Mouse (Mus musculus) layer of hippocampus, adult 2 months (tissue): ENCODE data around the gene Steap2. TPM values are rescaled to one million over a fixed set of nuclear protein-coding genes. Genes with fewer than 3 reads are reported as not detected.

Experiments
- DNase-seq, 2 experiments: peaks; one replicate each; pipeline ENCODE4 v3.0.0; 2022; ENCODE audit warnings: low spot score in 2 of 2
- H3K27ac ChIP-seq: fragments of 200-600 bp; 2 replicates; pipeline ENCODE4 v1.8.1; 2022
- H3K4me3 ChIP-seq: fragments of 200-600 bp; 2 replicates; pipeline ENCODE4 v1.8.1; 2022; ENCODE audit warnings: mild to moderate bottlenecking
- CTCF ChIP-seq: fragments of 200-600 bp; conservative IDR thresholded peaks from 2 replicates; pipeline ENCODE4 v1.8.1; 2022; ENCODE audit warnings: antibody characterized with exemption, mild to moderate bottlenecking, moderate library complexity
- long read RNA-seq, 2 experiments: library from polyadenylated mRNA; stranded (forward); transcript quantifications; one replicate each; pipeline ENCODE4 v2.0.0; 2021; ENCODE audit warnings: borderline mapping rate in 2 of 2
- total RNA-seq, 2 experiments: library from RNA; stranded (reverse); gene quantifications; 2 replicates each; pipeline ENCODE4 v1.2.3; 2021

Gene Steap2
- 1 to 10 TPM; 5.3 to 7.1 TPM for total RNA-seq
- long read RNA-seq, experiment 1, partial matches to known transcripts, result 0 of 2 reads
- long read RNA-seq, experiment 1, other reads (novel, unspliced or antisense), result 2 of 2 reads
- long read RNA-seq, experiment 2, full-length matches to known transcripts, result 3 of 10 reads
- long read RNA-seq, experiment 2, partial matches to known transcripts, result 1 of 10 reads
- long read RNA-seq, experiment 2, other reads (novel, unspliced or antisense), result 6 of 10 reads

GRCm38 (mm10) chr5:5693956-5694653 is at the start of gene Steap2:
TSS of gene Steap2 (minus strand) at chr5:5694578.
- TF ChIP-seq CTCF, result no peak
- peak; percentile 8 to 11 for DNase-seq
- Histone ChIP-seq H3K27ac (peak within 1 kb of the TSS; percentile 43; the same call in 1 of the 2 replicates), H3K4me3 (peak within 1 kb of the TSS; percentile 63)

GRCm38 (mm10) chr5:5734445-5734844 is 40.1 kb upstream of the Steap2 start:
- no peak overlapping the region for H3K4me3 ChIP-seq

GRCm38 (mm10) chr5:5732858-5733257 is 38.5 kb upstream of the Steap2 start:
- TF ChIP-seq CTCF, result no peak
- H3K27ac ChIP-seq, result no peak overlapping the region
- H3K4me3 ChIP-seq, result no peak overlapping the region
- no peak for DNase-seq

More at GRCm38 (mm10) chr5:5734445-5734844, 40.1 kb upstream of the Steap2 start:
- no peak for TF ChIP-seq CTCF
- no peak overlapping the region for H3K27ac ChIP-seq
- no peak for DNase-seq

- Histone ChIP-seq H3K4me3 (no peak overlapping the region), H3K27ac (no peak overlapping the region)
- TF ChIP-seq CTCF, result no peak
- DNase-seq, result no peak
Observed at GRCm38 (mm10) chr5:5732208-5732607, 37.8 kb upstream of the Steap2 start.

- TF ChIP-seq CTCF, result no peak
- H3K4me3 ChIP-seq, result no peak overlapping the region
- H3K27ac ChIP-seq, result no peak overlapping the region
- DNase-seq, result no peak
Observed at GRCm38 (mm10) chr5:5729904-5730303, 35.5 kb upstream of the Steap2 start.

- no peak for TF ChIP-seq CTCF
- Histone ChIP-seq H3K4me3 (no peak overlapping the region), H3K27ac (no peak overlapping the region)
- no peak for DNase-seq
Observed at GRCm38 (mm10) chr5:5722217-5722616, 27.8 kb upstream of the Steap2 start.

- Histone ChIP-seq H3K4me3 (no peak overlapping the region), H3K27ac (no peak overlapping the region)
- no peak for DNase-seq
- TF ChIP-seq CTCF, result no peak
Observed at GRCm38 (mm10) chr5:5711032-5711431, 16.7 kb upstream of the Steap2 start.

GRCm38 (mm10) chr5:5707341-5708278 is 13.2 kb upstream of the Steap2 start:
- DNase-seq, result no peak
- no peak overlapping the region for H3K4me3 ChIP-seq
- TF ChIP-seq CTCF, result no peak
- H3K27ac ChIP-seq, result no peak overlapping the region

GRCm38 (mm10) chr5:5705019-5705418 is 10.6 kb upstream of the Steap2 start:
- TF ChIP-seq CTCF, result no peak
- H3K27ac ChIP-seq, result no peak overlapping the region
- DNase-seq, result no peak
- H3K4me3 ChIP-seq, result no peak overlapping the region

- TF ChIP-seq CTCF, result no peak
- H3K4me3 ChIP-seq, result no peak overlapping the region
- H3K27ac ChIP-seq, result no peak overlapping the region
- no peak for DNase-seq
Observed at GRCm38 (mm10) chr5:5700386-5700785, 6.0 kb upstream of the Steap2 start.

- no peak for TF ChIP-seq CTCF
- DNase-seq, result no peak
- Histone ChIP-seq H3K27ac (no peak overlapping the region), H3K4me3 (no peak overlapping the region)
Observed at GRCm38 (mm10) chr5:5698830-5699229, 4.5 kb upstream of the Steap2 start.

- H3K4me3 ChIP-seq, result no peak overlapping the region
- H3K27ac ChIP-seq, result no peak overlapping the region
- TF ChIP-seq CTCF, result no peak
- DNase-seq, result no peak
Observed at GRCm38 (mm10) chr5:5695401-5695942, 1.1 kb upstream of the Steap2 start.

- Histone ChIP-seq H3K27ac (peak overlapping the region; percentile 43; the same call in 1 of the 2 replicates), H3K4me3 (peak overlapping the region; percentile 63)
- TF ChIP-seq CTCF, result no peak
- DNase-seq, result no peak
Observed at GRCm38 (mm10) chr5:5693541-5693955, 830 bp downstream of the Steap2 start.
